Mouse (Mus musculus) kidney, adult 2 months (tissue): ENCODE measurements around the gene Fam102b. TPM values are rescaled to one million over a fixed set of nuclear protein-coding genes. Genes with fewer than 3 reads are reported as not detected.

Experiments
- DNase-seq: peaks from one replicate; pipeline ENCODE4 v3.0.0; 2021
- H3K27ac ChIP-seq: fragments of 200-500 bp; 2 replicates; pipeline ENCODE4 v1.5.1; 2012; ENCODE audit warnings: low read depth, low read length, control low read depth, inconsistent platforms; ENCODE audit not compliant: insufficient read depth
- H3K27me3 ChIP-seq: fragments of 200-500 bp; replicated peaks from 2 replicates; pipeline ENCODE4 v1.6.1; 2012; ENCODE audit warnings: mild to moderate bottlenecking, moderate library complexity, low read length, inconsistent platforms; ENCODE audit not compliant: control insufficient read depth, insufficient read depth
- H3K36me3 ChIP-seq: fragments of 200-500 bp; 2 replicates; pipeline ENCODE4 v1.6.1; 2012; ENCODE audit warnings: mild to moderate bottlenecking, moderate library complexity, low read length, inconsistent platforms; ENCODE audit not compliant: control insufficient read depth, insufficient read depth
- H3K4me1 ChIP-seq: fragments of 200-500 bp; 2 replicates; pipeline ENCODE4 v1.6.1; 2011; ENCODE audit warnings: low read length; ENCODE audit not compliant: control insufficient read depth, insufficient read depth
- H3K4me3 ChIP-seq: fragments of 200-500 bp; 2 replicates; pipeline ENCODE4 v1.5.1; 2011; ENCODE audit warnings: mild to moderate bottlenecking, low read depth, low read length, control low read depth; ENCODE audit not compliant: insufficient read depth
- CTCF ChIP-seq: fragments of 200-500 bp; conservative IDR thresholded peaks from 2 replicates; pipeline ENCODE4 v1.5.1; 2011; ENCODE audit warnings: low read depth, mild to moderate bottlenecking, control low read depth, low read length, moderate library complexity, mixed read lengths; ENCODE audit not compliant: insufficient read depth, insufficient read length
- POLR2A ChIP-seq: fragments of 200-500 bp; IDR thresholded peaks from one replicate; pipeline ENCODE4 v1.6.1; 2011; ENCODE audit warnings: low read depth, low read length, control low read depth
- WGBS: fragments of 180-500 bp; shearing (Covaris S2); methylation state at CpG from one replicate; pipeline ENCODE4 v1.1.7; 2018; 5-methylcytosine and 5-hydroxymethylcytosine counted together
- polyA plus RNA-seq: library from polyadenylated mRNA; depleted of rRNA; stranded (reverse); fragments of >200 nt; gene quantifications from 2 replicates; pipeline ENCODE4 v1.2.3, GENCODE M21; 2012

The Fam102b gene
- polyA plus RNA-seq, 1 experiment, result 7.8 TPM

DNA sequence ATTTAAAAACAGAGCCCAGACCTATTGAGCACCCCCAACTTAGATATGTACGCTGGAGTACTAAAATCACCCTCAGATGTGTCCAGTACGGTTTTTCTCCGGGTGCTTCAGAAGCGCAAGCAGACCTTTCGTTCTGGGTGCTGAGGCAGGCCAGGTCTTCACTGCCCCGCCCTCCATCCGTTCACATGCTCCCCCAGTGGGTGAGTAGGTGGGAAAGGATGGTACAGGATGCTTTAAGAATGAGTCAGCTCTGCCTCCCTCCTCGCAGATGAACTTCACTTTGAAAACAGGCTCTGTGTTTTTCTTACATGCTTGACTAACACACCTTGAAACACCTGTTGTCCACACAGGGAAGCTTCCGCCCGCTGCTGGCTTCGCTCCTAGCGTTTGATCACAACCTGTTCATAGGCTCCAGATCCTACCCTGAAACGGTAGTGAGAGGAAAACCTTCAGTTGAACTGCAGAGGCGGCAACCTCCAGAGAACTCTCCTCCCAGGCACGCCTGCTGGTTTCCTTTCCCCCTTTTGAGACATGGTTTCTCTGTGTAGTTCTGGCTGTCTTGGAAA, 52.4 kb downstream of the Fam102b start:
- Histone ChIP-seq H3K4me1 (peaks cover 10% of the 10 kb centered on the region), H3K27me3 (no peaks in the 10 kb centered on the region), H3K36me3 (no peaks in the 10 kb centered on the region), H3K27ac (no peak overlapping the region), H3K4me3 (no peak overlapping the region)
- TF ChIP-seq POLR2A (no peak), CTCF (no peak)
- DNase-seq, result no peak
- WGBS, result 62% methylated on average over 15 of the region's 15 CpGs

DNA sequence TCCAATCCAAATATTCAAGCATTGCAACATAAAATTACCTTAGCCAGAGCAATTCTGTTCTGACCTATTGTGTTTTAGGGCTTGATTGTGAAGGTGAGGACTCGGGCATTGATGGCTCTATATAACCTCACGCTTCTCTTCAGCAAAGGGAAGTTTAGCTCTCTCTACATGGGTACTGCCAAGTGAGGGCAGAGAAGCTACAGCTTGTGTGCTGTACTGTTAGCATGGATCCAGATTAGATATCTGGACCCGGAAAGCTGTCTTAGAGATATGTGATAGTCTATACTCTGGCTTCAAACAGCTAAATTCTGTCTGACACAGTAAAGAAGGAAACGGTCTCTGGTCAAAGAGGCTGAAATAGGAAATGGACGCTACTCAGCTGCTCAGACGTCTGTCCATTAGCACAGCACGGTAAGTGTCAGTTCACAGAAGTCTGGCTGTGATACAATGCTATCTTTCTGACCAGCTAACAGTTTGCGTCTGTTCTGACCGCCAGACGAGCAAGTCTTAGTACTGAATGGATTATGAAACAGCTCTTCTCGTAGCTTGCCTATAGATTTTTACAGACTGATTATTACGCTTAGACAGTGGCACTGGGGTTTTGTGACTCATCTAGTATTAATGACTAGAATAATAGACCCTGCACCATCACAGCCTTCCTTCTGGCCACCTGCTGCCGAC, 53.3 kb downstream of the Fam102b start:
- no peaks in the 10 kb centered on the region for H3K36me3 ChIP-seq
- no peaks in the 10 kb centered on the region for H3K27me3 ChIP-seq
- no peak overlapping the region for H3K27ac ChIP-seq
- peaks cover 5% of the 10 kb centered on the region for H3K4me1 ChIP-seq
- no peak for TF ChIP-seq POLR2A
- TF ChIP-seq CTCF, result no peak
- H3K4me3 ChIP-seq, result no peak overlapping the region
- 85% methylated on average over 13 of the region's 13 CpGs for WGBS
- DNase-seq, result no peak

GRCm38 (mm10) chr3:108966051-108966450, 61.4 kb downstream of the Fam102b start:
- DNase-seq, result no peak
- no peaks in the 10 kb centered on the region for H3K36me3 ChIP-seq
- TF ChIP-seq CTCF, result no peak
- H3K4me3 ChIP-seq, result no peak overlapping the region
- H3K27me3 ChIP-seq, result no peaks in the 10 kb centered on the region
- H3K27ac ChIP-seq, result no peak overlapping the region
- WGBS, result 94% methylated on average over 3 of the region's 3 CpGs
- H3K4me1 ChIP-seq, result no peaks in the 10 kb centered on the region

DNA sequence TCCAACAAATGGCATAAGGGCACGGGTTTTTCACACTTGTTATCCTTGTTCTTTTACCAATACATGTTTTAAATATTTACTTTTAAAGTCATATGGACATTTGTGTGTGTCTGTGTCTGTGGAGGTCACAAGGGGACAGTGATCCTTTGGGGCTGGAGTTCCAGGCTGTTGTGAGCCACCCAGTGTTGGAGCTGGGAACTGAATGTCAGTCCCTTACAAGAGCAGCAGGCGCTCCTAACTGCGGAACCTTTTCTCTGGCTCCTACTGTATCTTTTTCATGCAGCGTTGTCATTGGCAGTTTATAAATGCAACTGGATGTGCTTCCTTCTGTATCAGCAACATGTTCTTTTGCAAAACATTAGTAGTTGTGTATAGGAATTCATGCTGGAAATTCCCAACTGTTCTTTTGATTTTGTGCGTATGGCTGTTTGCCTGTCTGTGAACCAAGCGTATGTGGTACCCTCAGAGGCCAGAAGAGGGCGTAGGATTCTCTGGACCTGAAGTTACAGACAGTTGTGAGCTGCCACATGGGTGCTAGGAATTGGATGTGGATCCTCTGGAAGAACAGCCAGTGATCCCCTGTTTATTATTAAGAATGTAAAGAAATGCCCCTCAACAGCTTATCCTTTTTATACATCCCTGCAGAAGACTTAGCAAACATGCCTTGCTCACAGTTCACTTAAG, 62.9 kb downstream of the Fam102b start:
- TF ChIP-seq CTCF (peak; percentile 46), POLR2A (no peak)
- Histone ChIP-seq H3K36me3 (no peaks in the 10 kb centered on the region), H3K27ac (no peak overlapping the region), H3K4me1 (no peaks in the 10 kb centered on the region), H3K4me3 (no peak overlapping the region), H3K27me3 (no peaks in the 10 kb centered on the region)
- 83% methylated on average over 7 of the region's 7 CpGs for WGBS
- DNase-seq, result peak; percentile 17

DNA sequence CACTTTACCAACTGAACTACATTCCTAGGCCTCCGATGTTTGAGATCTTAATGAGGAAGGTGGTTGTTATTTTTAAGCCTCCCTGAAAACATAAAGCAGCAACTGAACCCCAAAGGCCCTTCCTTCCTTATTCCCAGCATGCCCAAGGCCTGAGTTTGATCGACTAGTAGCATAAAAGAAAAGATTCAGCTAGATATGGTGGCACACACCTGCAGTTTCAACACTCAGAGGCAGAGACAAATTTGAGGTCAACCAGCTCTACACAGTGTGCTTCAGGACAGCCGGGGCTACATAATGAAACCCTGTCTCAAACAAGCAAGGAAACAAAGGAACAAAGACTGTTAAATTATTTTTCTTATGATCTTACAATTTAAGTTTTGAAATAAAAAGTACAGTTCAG, 63.6 kb downstream of the Fam102b start:
- no peak for TF ChIP-seq CTCF
- TF ChIP-seq POLR2A, result no peak
- DNase-seq, result no peak
- H3K27ac ChIP-seq, result no peak overlapping the region
- H3K36me3 ChIP-seq, result no peaks in the 10 kb centered on the region
- H3K27me3 ChIP-seq, result no peaks in the 10 kb centered on the region
- no peaks in the 10 kb centered on the region for H3K4me1 ChIP-seq
- 68% methylated on average over 3 of the region's 3 CpGs for WGBS
- no peak overlapping the region for H3K4me3 ChIP-seq

- Histone ChIP-seq H3K27me3 (no peaks in the 10 kb centered on the region), H3K36me3 (no peaks in the 10 kb centered on the region), H3K4me3 (no peak overlapping the region), H3K4me1 (no peaks in the 10 kb centered on the region), H3K27ac (no peak overlapping the region)
- no peak for TF ChIP-seq POLR2A
- no peak for TF ChIP-seq CTCF
- WGBS, result 90% methylated on average over 3 of the region's 3 CpGs
- no peak for DNase-seq
Measured at GRCm38 (mm10) chr3:108963278-108963677, 64.1 kb downstream of the Fam102b start.

- no peaks in the 10 kb centered on the region for H3K36me3 ChIP-seq
- TF ChIP-seq CTCF, result no peak
- TF ChIP-seq POLR2A, result no peak
- H3K4me1 ChIP-seq, result no peaks in the 10 kb centered on the region
- 65% methylated on average over 6 of the region's 6 CpGs for WGBS
- no peak overlapping the region for H3K27ac ChIP-seq
- no peaks in the 10 kb centered on the region for H3K27me3 ChIP-seq
- DNase-seq, result no peak
- H3K4me3 ChIP-seq, result no peak overlapping the region
Measured at GRCm38 (mm10) chr3:108961655-108962054, 65.8 kb downstream of the Fam102b start.
